Mouse (Mus musculus) heart, postnatal 0 days (tissue): ENCODE data around the gene Lenep. TPM values are rescaled to one million over a fixed set of nuclear protein-coding genes. Genes with fewer than 3 reads are reported as not detected.

Experiments
- ATAC-seq: fragments of 200-750 bp; cut with Nextera tagmentation; 2 replicates; pipeline ENCODE4 v1.8.0; 2017; ENCODE audit warnings: low read depth, moderate number of reproducible peaks, moderate library complexity; ENCODE audit not compliant: insufficient read depth
- DNase-seq: peaks from one replicate; pipeline ENCODE4 v3.0.0-alpha.2; 2016; ENCODE audit warnings: low spot score
- H3K27ac ChIP-seq: fragments of 300-500 bp; sonication (generic); 2 replicates; pipeline ENCODE4 v1.5.1; 2014; ENCODE audit warnings: low read depth, mild to moderate bottlenecking
- H3K27me3 ChIP-seq: fragments of 300-500 bp; sonication (generic); 2 replicates; pipeline ENCODE4 v1.6.1; 2014; ENCODE audit warnings: low read length, mixed read lengths; ENCODE audit not compliant: control insufficient read depth, insufficient read depth
- H3K36me3 ChIP-seq: fragments of 300-500 bp; sonication (generic); replicated peaks from 2 replicates; pipeline ENCODE4 v1.6.1; 2014; ENCODE audit warnings: low read length, mixed read lengths; ENCODE audit not compliant: control insufficient read depth, insufficient read depth
- H3K4me1 ChIP-seq: fragments of 300-500 bp; sonication (generic); 2 replicates; pipeline ENCODE4 v1.6.1; 2014; ENCODE audit warnings: antibody characterized with exemption; ENCODE audit not compliant: control insufficient read depth, insufficient read depth
- H3K4me2 ChIP-seq: fragments of 300-500 bp; sonication (generic); 2 replicates; pipeline ENCODE4 v1.6.1; 2014; ENCODE audit warnings: low read depth, mild to moderate bottlenecking, low read length, moderate library complexity
- H3K4me3 ChIP-seq: fragments of 300-500 bp; sonication (generic); 2 replicates; pipeline ENCODE4 v1.5.1; 2014; ENCODE audit warnings: low read depth, low read length
- H3K9ac ChIP-seq: fragments of 300-500 bp; sonication (generic); replicated peaks from 2 replicates; pipeline ENCODE4 v1.6.1; 2014; ENCODE audit warnings: low read depth, low read length, mixed read lengths
- H3K9me3 ChIP-seq: fragments of 300-500 bp; sonication (generic); replicated peaks from 2 replicates; pipeline ENCODE4 v1.6.1; 2016; ENCODE audit warnings: low read length; ENCODE audit not compliant: control insufficient read depth
- CTCF ChIP-seq: IDR thresholded peaks from 2 replicates; pipeline ENCODE4 v1.5.1; 2016; ENCODE audit warnings: antibody characterized with exemption, control low read depth, low read depth
- EP300 ChIP-seq: IDR thresholded peaks from 2 replicates; pipeline ENCODE4 v1.6.1; 2016; ENCODE audit warnings: antibody characterized with exemption, low read depth
- WGBS: fragments of 180-500 bp; shearing (Covaris S2); extraction: QIAGEN DNeasy Blood & Tissue Kit; methylation state at CpG from one replicate; pipeline ENCODE4 v1.1.7; 2014; 5-methylcytosine and 5-hydroxymethylcytosine counted together
- polyA plus RNA-seq: library from polyadenylated mRNA; unstranded; fragments of >200 nt; fragmentation: Nextera tagmentation; extraction: Ambion mirVana; gene quantifications from 2 replicates; pipeline ENCODE4 v1.2.1, GENCODE M21; 2015
- total RNA-seq: library from RNA; depleted of rRNA; stranded (reverse); fragments of >200 nt; gene quantifications from 2 replicates; pipeline ENCODE4 v1.2.3, GENCODE M21; 2014; ENCODE audit warnings: low replicate concordance

The Lenep gene
- total and polyA plus RNA-seq, 2 experiments from 2014 or later: not detected

DNA sequence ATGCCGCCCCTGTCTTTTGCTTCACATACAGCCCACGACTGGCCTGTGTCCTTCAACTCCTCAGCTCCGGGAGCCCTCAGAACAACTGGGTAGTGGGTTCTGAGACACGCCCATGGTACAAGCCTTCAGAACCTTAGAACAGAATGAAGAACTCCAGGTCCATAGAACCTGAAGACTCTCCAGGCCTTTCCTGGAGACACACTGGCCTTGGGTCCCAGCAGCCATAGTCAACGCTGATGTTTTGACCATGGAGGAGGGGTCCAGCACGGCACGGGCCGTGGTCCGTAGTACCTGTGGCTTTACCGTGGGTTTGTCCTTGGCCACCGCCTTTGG lies 37.5 kb downstream of the Lenep start, which contains the start of gene Dcst1:
Gene Dcst1 (minus strand): TSS at position 101 of the 333 bp plus-strand sequence.
- Histone ChIP-seq H3K9me3 (no peaks in the 10 kb centered on the region), H3K36me3 (no peaks in the 10 kb centered on the region), H3K4me3 (no peak within 1 kb of the TSS), H3K27me3 (no peaks in the 10 kb centered on the region), H3K9ac (no peak within 1 kb of the TSS), H3K4me1 (no peaks in the 10 kb centered on the region), H3K4me2 (no peak within 1 kb of the TSS), H3K27ac (no peak within 1 kb of the TSS)
- ATAC-seq (no peak), DNase-seq (no peak)
- WGBS: 87% methylated on average over 11 of the region's 11 CpGs
- TF ChIP-seq CTCF (no peak), EP300 (no peak)

DNA sequence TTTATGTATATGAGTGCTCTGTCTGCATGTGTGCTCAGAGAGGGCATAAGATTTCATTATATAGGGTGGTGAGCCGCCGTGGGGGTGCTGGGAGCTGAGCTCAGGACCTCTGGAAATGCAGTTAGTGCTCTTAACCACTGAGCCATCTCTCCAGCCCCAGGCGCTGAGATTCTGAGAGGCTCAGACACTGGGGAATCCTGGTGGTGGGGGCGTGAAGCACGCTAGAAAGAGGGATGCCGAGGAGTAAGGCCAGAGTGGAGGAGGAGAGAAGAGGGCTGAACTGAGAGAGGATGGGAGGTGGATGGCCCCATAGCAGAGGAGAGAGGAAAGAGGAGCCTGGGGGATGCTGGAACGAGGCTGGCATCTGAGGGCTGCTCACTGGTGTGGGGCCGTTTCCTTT lies 38.0 kb downstream of the Lenep start:
- 62% methylated on average over 8 of the region's 8 CpGs for WGBS
- H3K4me2 ChIP-seq: no peak overlapping the region
- no peak overlapping the region for H3K4me3 ChIP-seq
- H3K9me3 ChIP-seq: no peaks in the 10 kb centered on the region
- no peak overlapping the region for H3K27ac ChIP-seq
- no peak for ATAC-seq
- H3K36me3 ChIP-seq: no peaks in the 10 kb centered on the region
- DNase-seq: no peak
- no peaks in the 10 kb centered on the region for H3K4me1 ChIP-seq
- no peaks in the 10 kb centered on the region for H3K27me3 ChIP-seq
- no peak overlapping the region for H3K9ac ChIP-seq
- TF ChIP-seq CTCF: no peak
- no peak for TF ChIP-seq EP300

DNA sequence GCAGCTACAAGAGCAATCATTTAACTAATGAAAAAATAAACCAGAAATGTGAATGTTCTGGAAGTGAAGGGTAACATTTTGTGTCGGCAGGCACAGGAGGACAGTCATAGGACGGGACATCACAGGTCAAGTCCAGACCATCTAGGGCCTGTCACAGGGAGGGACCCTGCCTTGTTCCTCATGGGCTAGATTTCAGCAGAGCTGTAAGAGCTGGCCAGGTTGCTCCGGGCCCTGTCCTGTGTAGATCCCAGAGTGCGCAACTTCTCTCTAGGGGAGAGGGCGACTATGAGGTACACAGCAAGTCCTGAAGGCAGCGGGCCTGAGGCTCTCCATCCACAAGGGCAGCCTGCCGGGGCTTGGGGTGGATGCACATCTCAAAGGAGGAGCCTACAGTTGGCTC lies 40.9 kb downstream of the Lenep start, which contains the start of gene Dcst2:
Gene Dcst2 (plus strand): TSS at position 301 of the 400 bp plus-strand sequence.
- Histone ChIP-seq H3K4me3 (no peak within 1 kb of the TSS), H3K4me1 (no peaks in the 10 kb centered on the region), H3K27ac (no peak within 1 kb of the TSS), H3K27me3 (no peaks in the 10 kb centered on the region), H3K9ac (no peak within 1 kb of the TSS), H3K36me3 (no peaks in the 10 kb centered on the region), H3K4me2 (no peak within 1 kb of the TSS), H3K9me3 (no peaks in the 10 kb centered on the region)
- DNase-seq: no peak
- no peak for ATAC-seq
- WGBS: 84% methylated on average over 7 of the region's 7 CpGs
- no peak for TF ChIP-seq EP300
- no peak for TF ChIP-seq CTCF

DNA sequence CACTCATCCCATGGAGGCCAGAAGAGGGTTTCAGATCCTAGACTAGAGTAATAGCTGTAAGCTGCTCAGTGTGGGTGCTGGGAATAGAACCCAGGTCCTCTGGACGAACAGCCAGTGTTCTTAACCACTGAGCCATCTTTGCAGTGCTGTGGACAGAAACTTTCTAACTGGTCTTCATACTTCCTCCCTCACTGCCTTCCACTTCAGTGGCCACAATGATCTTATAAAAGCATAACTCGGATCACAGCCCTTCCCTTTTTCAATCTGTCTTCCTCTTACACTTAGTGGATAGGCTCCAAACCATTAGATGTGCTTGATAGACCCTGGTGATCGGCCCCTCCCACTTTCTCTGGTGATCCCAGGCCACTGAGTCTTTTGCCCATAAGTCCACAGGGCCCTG lies 42.4 kb downstream of the Lenep start:
- no peak overlapping the region for H3K9ac ChIP-seq
- no peak overlapping the region for H3K4me3 ChIP-seq
- no peak overlapping the region for H3K27ac ChIP-seq
- TF ChIP-seq CTCF (no peak), EP300 (no peak)
- no peaks in the 10 kb centered on the region for H3K27me3 ChIP-seq
- H3K36me3 ChIP-seq: no peaks in the 10 kb centered on the region
- no peaks in the 10 kb centered on the region; the same call in 1 of the 2 replicates for H3K4me1 ChIP-seq
- H3K4me2 ChIP-seq: no peak overlapping the region
- ATAC-seq (no peak), DNase-seq (no peak)
- no peaks in the 10 kb centered on the region for H3K9me3 ChIP-seq
- WGBS: 60% methylated on average over 3 of the region's 3 CpGs

DNA sequence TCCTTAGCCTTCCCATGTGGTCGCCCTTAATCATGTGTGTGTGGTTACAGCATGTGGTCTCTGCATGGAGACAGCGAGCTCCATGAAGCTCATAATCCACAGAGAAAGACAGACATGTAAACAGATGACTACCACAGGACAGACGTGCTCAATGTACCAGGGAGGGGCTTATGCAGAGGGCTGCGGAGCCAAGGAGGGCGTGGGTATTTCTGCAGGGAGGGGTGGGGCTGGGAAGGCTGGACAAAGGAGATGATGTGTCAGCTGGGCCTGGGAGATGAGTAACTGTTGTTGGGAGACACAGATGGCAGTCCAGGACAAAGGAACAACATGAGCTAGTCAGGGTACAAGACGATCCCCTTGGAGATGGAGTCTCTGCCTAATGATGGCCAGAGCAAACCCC lies 43.0 kb downstream of the Lenep start:
- no peak for ATAC-seq
- 66% methylated on average over 5 of the region's 6 CpGs for WGBS
- H3K4me1 ChIP-seq: no peaks in the 10 kb centered on the region; the same call in 1 of the 2 replicates
- no peaks in the 10 kb centered on the region for H3K9me3 ChIP-seq
- H3K9ac ChIP-seq: no peak overlapping the region
- H3K27ac ChIP-seq: no peak overlapping the region
- H3K4me2 ChIP-seq: no peak overlapping the region
- no peaks in the 10 kb centered on the region for H3K36me3 ChIP-seq
- DNase-seq: no peak
- no peak overlapping the region for H3K4me3 ChIP-seq
- H3K27me3 ChIP-seq: no peaks in the 10 kb centered on the region
- TF ChIP-seq CTCF (no peak), EP300 (no peak)

DNA sequence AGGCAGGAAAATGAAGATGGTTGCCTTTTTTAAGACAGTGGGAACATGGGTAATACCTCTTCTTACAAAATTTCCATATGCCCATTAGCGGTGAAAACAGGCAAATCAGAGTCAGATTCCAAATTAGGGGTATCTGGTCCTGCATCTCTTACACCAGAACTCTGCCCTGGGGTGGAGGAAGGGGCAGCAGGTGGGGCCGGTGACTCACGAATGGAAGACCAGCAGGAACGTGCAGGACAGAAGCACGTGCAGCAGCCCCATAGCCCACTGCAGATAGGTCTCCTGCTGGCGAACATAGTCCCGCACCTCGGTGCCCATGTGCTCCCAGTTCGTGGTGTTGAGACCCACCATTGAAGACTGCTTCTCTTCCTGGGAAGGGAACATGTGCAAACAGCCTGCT lies 46.6 kb downstream of the Lenep start:
- no peaks in the 10 kb centered on the region; the same call in 1 of the 2 replicates for H3K4me1 ChIP-seq
- TF ChIP-seq CTCF (no peak), EP300 (no peak)
- no peak overlapping the region for H3K4me3 ChIP-seq
- H3K9me3 ChIP-seq: no peaks in the 10 kb centered on the region
- WGBS: 54% methylated on average over 9 of the region's 9 CpGs
- no peak overlapping the region for H3K27ac ChIP-seq
- no peak overlapping the region for H3K4me2 ChIP-seq
- H3K36me3 ChIP-seq: no peaks in the 10 kb centered on the region
- peaks cover 20% of the 10 kb centered on the region; the same call in 1 of the 2 replicates for H3K27me3 ChIP-seq
- DNase-seq (no peak), ATAC-seq (no peak)
- no peak overlapping the region for H3K9ac ChIP-seq
